Mouse (Mus musculus): Measurements from ENCODE around the gene Atg9b. TPM values are rescaled to one million over a fixed set of nuclear protein-coding genes. Genes with fewer than 3 reads are reported as not detected.
A peak's percentile ranks its signal among the peaks of the same experiment; 100 is the strongest.

The Atg9b gene
- total RNA-seq, 1 experiment from 2014 or later = 3.8 TPM

GRCm38 (mm10) chr5:24364963-24365362 is 27.0 kb downstream of the Atg9b start:
- no peak for ATAC-seq (replicated peaks in 1 of 2; ENCODE audit: insufficient read depth in 1 of 2, low FRiP score in 2 of 2, low TSS enrichment in 1 of 2, low read depth in 1 of 2, poor library complexity in 2 of 2, severe bottlenecking in 2 of 2)

GRCm38 (mm10) chr5:24364508-24364907 is 27.4 kb downstream of the Atg9b start, which contains the start of gene Nos3:
Gene Nos3 (plus strand): TSS chr5:24364810.
- ATAC-seq (replicated peaks in 1 of 2; ENCODE audit: insufficient read depth in 1 of 2, low FRiP score in 2 of 2, low TSS enrichment in 1 of 2, low read depth in 1 of 2, poor library complexity in 2 of 2, severe bottlenecking in 2 of 2) = no peak

- ATAC-seq (replicated peaks in 1 of 2; ENCODE audit: insufficient read depth in 1 of 2, low FRiP score in 2 of 2, low TSS enrichment in 1 of 2, low read depth in 1 of 2, poor library complexity in 2 of 2, severe bottlenecking in 2 of 2) = no peak
Observed at GRCm38 (mm10) chr5:24364061-24364460, 27.9 kb downstream of the Atg9b start.

GRCm38 (mm10) chr5:24363467-24363866 is 28.5 kb downstream of the Atg9b start:
- ATAC-seq (replicated peaks in 1 of 2; ENCODE audit: insufficient read depth in 1 of 2, low FRiP score in 2 of 2, low TSS enrichment in 1 of 2, low read depth in 1 of 2, poor library complexity in 2 of 2, severe bottlenecking in 2 of 2) = no peak

GRCm38 (mm10) chr5:24360792-24361454 is 31.0 kb downstream of the Atg9b start:
- ATAC-seq (replicated peaks in 1 of 2; ENCODE audit: insufficient read depth in 1 of 2, low FRiP score in 2 of 2, low TSS enrichment in 1 of 2, low read depth in 1 of 2, poor library complexity in 2 of 2, severe bottlenecking in 2 of 2) = peak; percentile 67 to 79

GRCm38 (mm10) chr5:24357461-24357860 is 34.5 kb downstream of the Atg9b start:
- peak; percentile 76 to 81 for ATAC-seq (replicated peaks in 1 of 2; ENCODE audit: insufficient read depth in 1 of 2, low FRiP score in 2 of 2, low TSS enrichment in 1 of 2, low read depth in 1 of 2, poor library complexity in 2 of 2, severe bottlenecking in 2 of 2)

GRCm38 (mm10) chr5:24356764-24357163 is 35.2 kb downstream of the Atg9b start:
- ATAC-seq (replicated peaks in 1 of 2; ENCODE audit: insufficient read depth in 1 of 2, low FRiP score in 2 of 2, low TSS enrichment in 1 of 2, low read depth in 1 of 2, poor library complexity in 2 of 2, severe bottlenecking in 2 of 2) = no peak

- no peak for ATAC-seq (replicated peaks in 1 of 2; ENCODE audit: insufficient read depth in 1 of 2, low FRiP score in 2 of 2, low TSS enrichment in 1 of 2, low read depth in 1 of 2, poor library complexity in 2 of 2, severe bottlenecking in 2 of 2)
Observed at GRCm38 (mm10) chr5:24353327-24353726, 38.6 kb downstream of the Atg9b start.

- no peak for ATAC-seq (replicated peaks in 1 of 2; ENCODE audit: insufficient read depth in 1 of 2, low FRiP score in 2 of 2, low TSS enrichment in 1 of 2, low read depth in 1 of 2, poor library complexity in 2 of 2, severe bottlenecking in 2 of 2)
Observed at GRCm38 (mm10) chr5:24352251-24352859, 39.6 kb downstream of the Atg9b start.

- peak; percentile 38 to 43; a peak in 2 of 4 replicates for ATAC-seq (replicated peaks in 1 of 2; ENCODE audit: insufficient read depth in 1 of 2, low FRiP score in 2 of 2, low TSS enrichment in 1 of 2, low read depth in 1 of 2, poor library complexity in 2 of 2, severe bottlenecking in 2 of 2)
Observed at GRCm38 (mm10) chr5:24351701-24352171, 40.2 kb downstream of the Atg9b start.

GRCm38 (mm10) chr5:24351278-24351677 is 40.7 kb downstream of the Atg9b start, which contains the start of gene Kcnh2:
Gene Kcnh2 (minus strand): TSS chr5:24351604.
- no peak for ATAC-seq (replicated peaks in 1 of 2; ENCODE audit: insufficient read depth in 1 of 2, low FRiP score in 2 of 2, low TSS enrichment in 1 of 2, low read depth in 1 of 2, poor library complexity in 2 of 2, severe bottlenecking in 2 of 2)

GRCm38 (mm10) chr5:24350531-24351250 is 41.3 kb downstream of the Atg9b start:
- no peak for ATAC-seq (replicated peaks in 1 of 2; ENCODE audit: insufficient read depth in 1 of 2, low FRiP score in 2 of 2, low TSS enrichment in 1 of 2, low read depth in 1 of 2, poor library complexity in 2 of 2, severe bottlenecking in 2 of 2)

- no peak for ATAC-seq (replicated peaks in 1 of 2; ENCODE audit: insufficient read depth in 1 of 2, low FRiP score in 2 of 2, low TSS enrichment in 1 of 2, low read depth in 1 of 2, poor library complexity in 2 of 2, severe bottlenecking in 2 of 2)
Observed at GRCm38 (mm10) chr5:24350073-24350472, 41.9 kb downstream of the Atg9b start.

GRCm38 (mm10) chr5:24348546-24348945 is 43.4 kb downstream of the Atg9b start:
- ATAC-seq (replicated peaks in 1 of 2; ENCODE audit: insufficient read depth in 1 of 2, low FRiP score in 2 of 2, low TSS enrichment in 1 of 2, low read depth in 1 of 2, poor library complexity in 2 of 2, severe bottlenecking in 2 of 2) = no peak

GRCm38 (mm10) chr5:24348128-24348527 is 43.8 kb downstream of the Atg9b start:
- peak; percentile 74 to 78 for ATAC-seq (replicated peaks in 1 of 2; ENCODE audit: insufficient read depth in 1 of 2, low FRiP score in 2 of 2, low TSS enrichment in 1 of 2, low read depth in 1 of 2, poor library complexity in 2 of 2, severe bottlenecking in 2 of 2)

GRCm38 (mm10) chr5:24347186-24347875 is 44.6 kb downstream of the Atg9b start:
- no peak for ATAC-seq (replicated peaks in 1 of 2; ENCODE audit: insufficient read depth in 1 of 2, low FRiP score in 2 of 2, low TSS enrichment in 1 of 2, low read depth in 1 of 2, poor library complexity in 2 of 2, severe bottlenecking in 2 of 2)

- ATAC-seq (replicated peaks in 1 of 2; ENCODE audit: insufficient read depth in 1 of 2, low FRiP score in 2 of 2, low TSS enrichment in 1 of 2, low read depth in 1 of 2, poor library complexity in 2 of 2, severe bottlenecking in 2 of 2) = no peak
Observed at GRCm38 (mm10) chr5:24346313-24346712, 45.6 kb downstream of the Atg9b start.

Measured in hematopoietic stem cell, adult 5-6 weeks (primary cell).